Comparison of ENCODE assay signal across 10 mouse cellular contexts in the genomic region with DNA sequence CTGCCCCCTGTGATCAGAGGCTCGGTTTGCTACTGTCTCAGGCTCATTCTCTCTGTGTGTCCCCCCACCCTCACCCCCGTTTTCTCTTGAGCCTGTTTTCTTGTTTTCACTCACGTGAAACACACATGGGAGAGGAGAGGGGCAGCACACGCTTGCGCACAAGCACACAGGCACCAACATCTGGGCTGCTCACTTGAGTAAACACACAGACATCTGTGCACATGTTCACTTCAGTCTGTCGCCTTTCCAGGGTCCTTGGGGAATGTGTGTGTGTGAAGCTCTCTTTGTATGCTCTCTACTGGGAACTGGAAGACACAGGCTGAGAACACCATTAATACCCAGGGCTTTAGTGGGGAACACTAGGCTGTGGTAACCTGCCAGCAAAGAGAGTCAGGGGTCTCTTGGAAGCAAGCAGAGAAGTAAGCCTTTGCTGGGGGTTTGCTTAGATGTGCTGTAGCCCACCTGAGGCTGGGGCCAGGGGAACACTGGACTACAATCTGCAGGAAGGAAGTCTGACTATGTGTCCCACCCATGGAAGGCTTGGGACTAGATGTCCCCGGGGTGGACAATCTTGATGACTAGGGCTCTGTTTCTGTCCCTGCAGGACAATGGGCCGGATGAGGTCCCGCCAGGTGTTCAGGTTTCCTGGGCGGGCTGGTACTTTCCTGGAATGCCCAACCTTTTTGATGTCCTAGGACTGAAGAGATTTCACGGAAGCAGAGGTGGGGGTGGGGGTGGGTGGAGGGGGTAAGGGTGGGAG. TPM values are rescaled to one million over a fixed set of nuclear protein-coding genes. Genes with fewer than 3 reads are reported as not detected.
A peak's percentile ranks its signal among the peaks of the same experiment; 100 is the strongest.
DNase-seq lines count a peak whose midpoint lies in the region; ATAC-seq and TF ChIP-seq lines count a peak whose summit lies in the region.
"Had no signal": no experiment of that assay in that cellular context is flagged by ENCODE, and none has a peak within 500 bp of the region (broad histone marks: within the 10 kb centered on the region; RNA-seq: fewer than 3 reads in every experiment).

No protein-coding gene starts in this region.

- H3K9me3 ChIP-seq in midbrain, embryonic 10.5 days (replicated peaks) = no peaks in the 10 kb centered on the region
- no peaks in the 10 kb centered on the region for H3K9me3 ChIP-seq in midbrain, embryonic 15.5 days
- H3K9me3 ChIP-seq in heart, postnatal 0 days (replicated peaks; ENCODE audit: control insufficient read depth, low read length) = no peaks in the 10 kb centered on the region

- 0 out of 2 replicates have a peak overlapping the region, but pooled peaks have one; percentile 15 for H3K27ac ChIP-seq in midbrain, embryonic 10.5 days (replicated peaks)
- no peak overlapping the region for H3K27ac ChIP-seq in midbrain, embryonic 15.5 days
- H3K27ac ChIP-seq in heart, postnatal 0 days (ENCODE audit: low read depth) = peak overlapping the region; percentile 80

- peak; percentile 82 for TF ChIP-seq EP300 in heart, postnatal 0 days (IDR thresholded peaks at IDR 0.05; ENCODE audit: low read depth)

- 79% methylated on average over 11 of the region's 11 CpGs for WGBS in midbrain, embryonic 10.5 days
- 79% methylated on average over 11 of the region's 11 CpGs for WGBS in midbrain, embryonic 15.5 days
- WGBS in heart, postnatal 0 days = 76% methylated on average over 11 of the region's 11 CpGs

- H3K4me1 ChIP-seq in midbrain, embryonic 10.5 days = peaks cover 20% of the 10 kb centered on the region
- H3K4me1 ChIP-seq in midbrain, embryonic 15.5 days = no peaks in the 10 kb centered on the region
- H3K4me1 ChIP-seq in heart, postnatal 0 days (ENCODE audit: control insufficient read depth, insufficient read depth) = peaks cover 34% of the 10 kb centered on the region

- H3K9ac ChIP-seq in midbrain, embryonic 15.5 days = no peak overlapping the region
- H3K9ac ChIP-seq in heart, postnatal 0 days (replicated peaks; ENCODE audit: low read depth, low read length) = no peak overlapping the region

- no peaks in the 10 kb centered on the region for H3K27me3 ChIP-seq in midbrain, embryonic 10.5 days (ENCODE audit: low read depth, poor library complexity, severe bottlenecking)
- H3K27me3 ChIP-seq in midbrain, embryonic 15.5 days (replicated peaks) = no peaks in the 10 kb centered on the region
- no peaks in the 10 kb centered on the region for H3K27me3 ChIP-seq in heart, postnatal 0 days (ENCODE audit: control insufficient read depth, insufficient read depth, low read length)
- no peaks in the 10 kb centered on the region for H3K27me3 ChIP-seq in splenic B cell, adult 2 months (ENCODE audit: control insufficient read depth, insufficient read depth, low read length, poor library complexity, severe bottlenecking)

- ATAC-seq in midbrain, embryonic 15.5 days (replicated peaks) = no peak
- peak; percentile 29; the same call in 1 of the 2 replicates for ATAC-seq in heart, postnatal 0 days (ENCODE audit: insufficient read depth, low read depth)
- no peak for ATAC-seq in granulocyte monocyte progenitor cell, adult 5-6 weeks (replicated peaks; ENCODE audit: poor library complexity, severe bottlenecking)
- ATAC-seq in erythroblast, adult 5-6 weeks (replicated peaks; ENCODE audit: low FRiP score, poor library complexity, severe bottlenecking) = no peak

- H3K4me3 ChIP-seq in midbrain, embryonic 10.5 days = no peak overlapping the region
- H3K4me3 ChIP-seq in midbrain, embryonic 15.5 days = no peak overlapping the region
- H3K4me3 ChIP-seq in heart, postnatal 0 days (ENCODE audit: low read depth, low read length) = no peak overlapping the region

- no peaks in the 10 kb centered on the region for H3K36me3 ChIP-seq in midbrain, embryonic 10.5 days
- H3K36me3 ChIP-seq in midbrain, embryonic 15.5 days (replicated peaks) = no peaks in the 10 kb centered on the region
- H3K36me3 ChIP-seq in heart, postnatal 0 days (replicated peaks; ENCODE audit: control insufficient read depth, insufficient read depth, low read length) = no peaks in the 10 kb centered on the region
- H3K36me3 ChIP-seq in splenic B cell, adult 2 months (ENCODE audit: control insufficient read depth, insufficient read depth, low read length, poor library complexity, severe bottlenecking) = no peaks in the 10 kb centered on the region

- no peak overlapping the region for H3K4me2 ChIP-seq in midbrain, embryonic 15.5 days
- no peak overlapping the region for H3K4me2 ChIP-seq in heart, postnatal 0 days (ENCODE audit: low read depth, low read length)

- intact Hi-C loops in heart, postnatal 10 days (cut with DNase I) = loop anchor here (2.0 to 5.0 kb wide), 2 partner anchors 19 to 33 kb away; no protein-coding TSS in a partner anchor

- no peak for TF ChIP-seq CTCF in heart, postnatal 0 days (IDR thresholded peaks at IDR 0.05; ENCODE audit: low read depth)

- peak; percentile 62 to 88 for DNase-seq in heart, adult 18-20 months
- DNase-seq in heart, postnatal 10 days = no peak
- DNase-seq in midbrain, embryonic 10.5 days (ENCODE audit: low spot score) = no peak
- DNase-seq in heart, postnatal 0 days (ENCODE audit: low spot score) = no peak
- DNase-seq in splenic B cell, adult 2 months (ENCODE audit: low read depth, low spot score) = peak; percentile 40
- DNase-seq: cerebellum, adult 11-12 months; retina, postnatal 1 day had no signal

RNA-seq across cellular contexts. Expression of a gene that starts 30.0 kb away (rescaled TPM):
- total RNA-seq in heart, adult 18-20 months (2021) = 10 to 100 TPM; 31.7 to 31.8 TPM
- total RNA-seq in heart, postnatal 10 days (2021) = 10 to 100 TPM; 45.2 to 48.3 TPM
- 0.26 and 0.27 TPM in 2 replicates for polyA plus RNA-seq in midbrain, embryonic 10.5 days (2016; fragmentation: Nextera tagmentation; extraction: Ambion mirVana)
- polyA plus RNA-seq in midbrain, embryonic 15.5 days (2015; fragmentation: Nextera tagmentation; extraction: Ambion mirVana) = 2.1 and 2.3 TPM in 2 replicates
- total RNA-seq in heart, postnatal 0 days (2014; rRNA removed; ENCODE audit: low replicate concordance) = 12.4 and 16.8 TPM in 2 replicates
- 0.63 and 1.2 TPM in 2 replicates for polyA plus RNA-seq in heart, postnatal 0 days (2015; fragmentation: Nextera tagmentation; extraction: Ambion mirVana)
- total RNA-seq in granulocyte monocyte progenitor cell, adult 5-6 weeks (2014; fragmentation: Nextera tagmentation) = 0.51 TPM in 1 of 2 replicates, not detected in the other
- total RNA-seq in granulocyte monocyte progenitor cell, adult 5-6 weeks (2017) = 0.26 TPM in 1 of 2 replicates, not detected in the other
- total RNA-seq in erythroblast, adult 5-6 weeks (2015; ENCODE audit: low replicate concordance) = 0.84 TPM in 1 of 2 replicates, not detected in the other
- 1.1 TPM in 1 of 2 replicates, not detected in the other for total RNA-seq in erythroblast, adult 5-6 weeks (2017; ENCODE audit: low replicate concordance)

RNA-seq across cellular contexts. Expression of a gene that starts 36.3 kb away (rescaled TPM):
- not detected for total RNA-seq in heart, adult 18-20 months (2021)
- total RNA-seq in heart, postnatal 10 days (2021) = under 1 TPM; 0.35 to 0.50 TPM
- 0.07 and 0.09 TPM in 2 replicates for polyA plus RNA-seq in midbrain, embryonic 10.5 days (2016; fragmentation: Nextera tagmentation; extraction: Ambion mirVana)
- 0.44 and 1.1 TPM in 2 replicates for polyA plus RNA-seq in midbrain, embryonic 15.5 days (2015; fragmentation: Nextera tagmentation; extraction: Ambion mirVana)
- total RNA-seq in heart, postnatal 0 days (2014; rRNA removed; ENCODE audit: low replicate concordance) = 1.1 and 2.3 TPM in 2 replicates
- 0.90 and 1.3 TPM in 2 replicates for polyA plus RNA-seq in heart, postnatal 0 days (2015; fragmentation: Nextera tagmentation; extraction: Ambion mirVana)
- 0.58 and 7.0 TPM in 2 replicates for total RNA-seq in granulocyte monocyte progenitor cell, adult 5-6 weeks (2014; fragmentation: Nextera tagmentation)
- total RNA-seq in granulocyte monocyte progenitor cell, adult 5-6 weeks (2017) = 0.52 and 1.2 TPM in 2 replicates
- 0.63 and 2.3 TPM in 2 replicates for total RNA-seq in erythroblast, adult 5-6 weeks (2015; ENCODE audit: low replicate concordance)
- 1.7 and 2.3 TPM in 2 replicates for total RNA-seq in erythroblast, adult 5-6 weeks (2017; ENCODE audit: low replicate concordance)

RNA-seq across cellular contexts. Expression of a gene that starts 59.1 kb away (rescaled TPM):
- 10 to 100 TPM; 84.5 to 91.1 TPM for total RNA-seq in heart, adult 18-20 months (2021)
- total RNA-seq in heart, postnatal 10 days (2021) = 10 to 100 TPM; 69.4 to 81.8 TPM
- 111 and 120 TPM in 2 replicates for polyA plus RNA-seq in midbrain, embryonic 10.5 days (2016; fragmentation: Nextera tagmentation; extraction: Ambion mirVana)
- 181 and 183 TPM in 2 replicates for polyA plus RNA-seq in midbrain, embryonic 15.5 days (2015; fragmentation: Nextera tagmentation; extraction: Ambion mirVana)
- total RNA-seq in heart, postnatal 0 days (2014; rRNA removed; ENCODE audit: low replicate concordance) = 94.9 and 132 TPM in 2 replicates
- polyA plus RNA-seq in heart, postnatal 0 days (2015; fragmentation: Nextera tagmentation; extraction: Ambion mirVana) = 139 TPM in 2 replicates
- total RNA-seq in granulocyte monocyte progenitor cell, adult 5-6 weeks (2014; fragmentation: Nextera tagmentation) = 84.9 and 113 TPM in 2 replicates
- 11.7 and 19.3 TPM in 2 replicates for total RNA-seq in granulocyte monocyte progenitor cell, adult 5-6 weeks (2017)
- 57.6 and 61.0 TPM in 2 replicates for total RNA-seq in erythroblast, adult 5-6 weeks (2015; ENCODE audit: low replicate concordance)
- total RNA-seq in erythroblast, adult 5-6 weeks (2017; ENCODE audit: low replicate concordance) = 37.5 and 42.4 TPM in 2 replicates

Comparison
In these comparisons a context has a peak if more than half of its experiments do, and no peak if none do; other contexts are left out.
1. DNase-seq: peak in heart, adult 18-20 months (2 of 2) and splenic B cell, adult 2 months (single experiment); none in heart, postnatal 10 days (0 of 2), midbrain, embryonic 10.5 days (single experiment) and heart, postnatal 0 days (single experiment).